Mouse (Mus musculus) forebrain, postnatal 0 days (tissue): ENCODE measurements around the gene Tmem8b. TPM values are rescaled to one million over a fixed set of nuclear protein-coding genes. Genes with fewer than 3 reads are reported as not detected.

Experiments
- ATAC-seq: fragments of 200-750 bp; cut with Nextera tagmentation; 2 replicates; pipeline ENCODE4 v1.8.0; 2017; ENCODE audit warnings: mild to moderate bottlenecking, moderate library complexity
- DNase-seq: peaks from one replicate; pipeline ENCODE4 v3.0.0-alpha.2; 2015
- H3K27ac ChIP-seq: fragments of 300-500 bp; sonication (generic); 2 replicates; pipeline ENCODE4 v1.5.1; 2014; ENCODE audit warnings: low read depth, mild to moderate bottlenecking, antibody characterized with exemption, low read length, moderate library complexity, mixed read lengths
- H3K27me3 ChIP-seq: fragments of 300-500 bp; sonication (generic); 2 replicates; pipeline ENCODE4 v1.6.1; 2014; ENCODE audit warnings: mild to moderate bottlenecking, low read length, mixed read lengths; ENCODE audit not compliant: insufficient read depth
- H3K36me3 ChIP-seq: fragments of 300-500 bp; sonication (generic); 2 replicates; pipeline ENCODE4 v1.6.1; 2014; ENCODE audit warnings: mild to moderate bottlenecking, moderate library complexity; ENCODE audit not compliant: insufficient read depth
- H3K4me1 ChIP-seq: fragments of 300-500 bp; sonication (generic); 2 replicates; pipeline ENCODE4 v1.6.1; 2014; ENCODE audit warnings: antibody characterized with exemption; ENCODE audit not compliant: insufficient read depth
- H3K4me2 ChIP-seq: fragments of 300-500 bp; sonication (generic); 2 replicates; pipeline ENCODE4 v1.6.1; 2014; ENCODE audit warnings: low read depth, mild to moderate bottlenecking, moderate library complexity
- H3K4me3 ChIP-seq: fragments of 300-500 bp; sonication (generic); 2 replicates; pipeline ENCODE4 v1.5.1; 2014; ENCODE audit warnings: low read depth, low read length, mixed read lengths
- H3K9ac ChIP-seq: fragments of 300-500 bp; sonication (generic); 2 replicates; pipeline ENCODE4 v1.6.1; 2014; ENCODE audit warnings: mild to moderate bottlenecking
- H3K9me3 ChIP-seq: fragments of 300-500 bp; sonication (generic); 2 replicates; pipeline ENCODE4 v1.6.1; 2016; ENCODE audit warnings: low read length
- CTCF ChIP-seq: sonication (generic); IDR thresholded peaks from 2 replicates; pipeline ENCODE4 v1.5.1; 2016; ENCODE audit warnings: antibody characterized with exemption, control low read depth, low read depth
- WGBS: fragments of 180-500 bp; shearing (Covaris S2); extraction: QIAGEN DNeasy Blood & Tissue Kit; methylation state at CpG from one replicate; pipeline ENCODE4 v1.1.7; 2014; 5-methylcytosine and 5-hydroxymethylcytosine counted together
- polyA plus RNA-seq: library from polyadenylated mRNA; unstranded; fragments of >200 nt; fragmentation: Nextera tagmentation; extraction: Ambion mirVana; gene quantifications from 2 replicates; pipeline ENCODE4 v1.2.1, GENCODE M21; 2015
- total RNA-seq: library from RNA; depleted of rRNA; stranded (reverse); fragments of >200 nt; gene quantifications from 2 replicates; pipeline ENCODE4 v1.2.3, GENCODE M21; 2014; rRNA removed

The Tmem8b gene
- total RNA-seq (21.3 and 27.4 TPM in 2 replicates), polyA plus RNA-seq (8.2 and 14.1 TPM in 2 replicates)

DNA sequence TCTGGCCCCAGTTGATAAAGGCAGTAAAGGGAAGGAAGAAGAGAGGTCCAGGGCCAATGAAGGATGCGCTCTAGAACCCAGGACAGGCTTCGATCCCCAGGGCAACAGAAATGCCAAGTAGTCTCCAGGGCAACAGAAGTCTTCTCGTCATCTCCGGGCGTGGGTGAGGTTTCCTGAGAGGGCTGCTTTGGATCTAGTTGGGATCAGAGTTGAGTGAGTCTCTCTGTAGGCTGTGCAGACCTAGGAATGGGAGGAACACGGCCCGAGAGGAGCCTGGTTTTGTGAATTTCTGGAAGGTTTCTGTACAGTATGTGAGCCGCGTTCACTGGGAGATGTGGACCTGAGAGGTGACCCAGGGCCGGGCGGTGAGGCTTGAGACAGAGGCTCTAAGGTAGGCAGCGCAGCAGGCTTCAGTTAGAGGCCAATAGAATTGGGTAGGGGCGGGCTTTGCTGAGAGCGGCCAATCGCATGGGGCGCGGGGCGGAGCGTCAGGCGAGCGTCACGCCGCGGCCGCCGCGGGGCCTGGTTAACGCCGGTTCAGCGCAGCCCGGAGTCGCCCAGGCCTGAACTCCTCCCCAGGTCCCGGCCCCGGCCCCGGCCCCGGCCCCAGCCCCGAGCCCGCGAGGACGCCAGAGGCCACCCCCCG, at the start of gene Tmem8b, which contains the start of gene Fam221b:
Gene Tmem8b (plus strand): TSS at position 190 of the 646 bp plus-strand sequence.
Gene Fam221b (minus strand): TSS at position 364 of the 646 bp plus-strand sequence.
- 2% methylated on average over 26 of the region's 41 CpGs for WGBS
- no peak for TF ChIP-seq CTCF
- H3K9ac ChIP-seq, result peak within 1 kb of the TSS; percentile 94
- ATAC-seq, result peak; percentile 97
- H3K36me3 ChIP-seq, result no peaks in the 10 kb centered on the region
- H3K4me3 ChIP-seq, result peak within 1 kb of the TSS; percentile 77
- peaks cover 35% of the 10 kb centered on the region for H3K4me1 ChIP-seq
- H3K4me2 ChIP-seq, result peak within 1 kb of the TSS; percentile 96
- peak; percentile 90 for DNase-seq
- H3K9me3 ChIP-seq, result no peaks in the 10 kb centered on the region
- H3K27ac ChIP-seq, result peak within 1 kb of the TSS; percentile 41
- H3K27me3 ChIP-seq, result no peaks in the 10 kb centered on the region

DNA sequence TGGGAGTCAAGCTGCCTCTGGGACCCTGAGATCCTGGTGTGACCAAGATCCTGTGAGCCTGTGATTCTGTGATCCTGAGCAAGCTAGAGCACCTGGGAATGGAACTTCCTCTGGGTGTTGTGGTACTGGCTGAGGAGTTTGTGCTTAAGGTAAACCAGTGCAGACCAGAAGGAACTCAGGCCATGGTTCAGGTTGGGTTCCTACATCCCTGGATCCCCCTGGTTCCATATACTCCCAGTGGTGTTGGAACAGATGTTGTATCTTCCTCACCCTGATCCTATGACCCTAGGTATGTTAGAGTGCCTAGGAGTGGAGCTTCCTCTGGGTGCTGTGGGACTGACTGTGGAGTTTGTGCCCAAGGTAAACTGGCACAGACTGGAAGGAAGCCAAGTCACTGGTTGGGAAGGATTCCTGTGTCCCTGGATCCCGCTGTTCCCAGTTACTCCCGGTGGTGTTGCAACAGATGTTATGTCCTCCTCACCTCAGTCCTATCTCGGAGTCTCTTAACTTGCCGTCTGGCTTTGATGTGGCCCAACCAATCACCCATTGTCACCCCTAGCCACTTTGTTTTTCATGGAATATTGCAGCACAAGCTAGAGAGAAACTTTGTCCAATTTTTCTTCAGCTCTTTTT, 48.5 kb upstream of the Tmem8b start:
- no peak overlapping the region for H3K4me2 ChIP-seq
- H3K36me3 ChIP-seq, result no peaks in the 10 kb centered on the region
- no peak overlapping the region for H3K9ac ChIP-seq
- no peak overlapping the region for H3K27ac ChIP-seq
- no peaks in the 10 kb centered on the region for H3K9me3 ChIP-seq
- ATAC-seq (no peak), DNase-seq (no peak)
- no peaks in the 10 kb centered on the region for H3K4me1 ChIP-seq
- no peak overlapping the region for H3K4me3 ChIP-seq
- WGBS, result 92% methylated on average over 4 of the region's 4 CpGs
- H3K27me3 ChIP-seq, result no peaks in the 10 kb centered on the region
- no peak for TF ChIP-seq CTCF

DNA sequence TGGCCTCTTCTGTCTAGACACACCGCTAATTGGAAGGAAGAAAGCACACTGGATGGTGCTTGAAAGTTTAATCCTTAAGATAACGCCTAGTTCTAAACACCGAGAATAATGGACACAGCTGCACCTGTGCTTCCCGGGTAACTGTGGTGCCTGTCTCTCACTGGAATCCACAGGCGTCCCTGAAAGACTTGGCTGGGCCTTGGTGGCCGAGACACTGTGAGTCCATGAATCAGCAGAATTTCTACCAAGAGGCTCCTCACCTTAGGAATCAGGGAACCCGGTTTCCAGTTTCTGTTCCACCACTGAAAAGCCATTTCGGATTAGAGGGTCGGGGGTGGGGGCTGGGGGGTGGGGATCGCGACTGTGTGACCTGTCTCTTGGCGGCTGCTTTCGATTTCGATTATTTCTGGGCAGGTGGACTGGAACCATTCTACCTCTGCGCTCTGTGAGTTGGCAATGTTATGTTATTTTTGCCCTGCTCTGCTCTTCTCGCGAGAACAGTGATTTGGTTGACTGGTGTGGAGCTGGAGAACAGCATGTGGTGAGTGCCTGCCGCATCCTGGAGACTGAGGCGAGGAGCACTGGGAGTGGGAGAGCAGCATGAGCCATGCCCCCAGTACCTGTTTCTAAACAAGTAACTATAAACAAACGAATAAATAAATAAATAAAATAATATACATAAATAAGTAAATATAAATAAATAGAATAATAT, 39.5 kb upstream of the Tmem8b start:
- no peaks in the 10 kb centered on the region for H3K9me3 ChIP-seq
- 36% methylated on average over 20 of the region's 20 CpGs for WGBS
- H3K36me3 ChIP-seq, result no peaks in the 10 kb centered on the region
- no peak for TF ChIP-seq CTCF
- ATAC-seq (peak; percentile 56), DNase-seq (peak; percentile 63)
- H3K27me3 ChIP-seq, result no peaks in the 10 kb centered on the region
- no peak overlapping the region for H3K27ac ChIP-seq
- H3K4me3 ChIP-seq, result no peak overlapping the region
- no peak overlapping the region for H3K9ac ChIP-seq
- H3K4me1 ChIP-seq, result peaks cover 23% of the 10 kb centered on the region
- peak overlapping the region; percentile 24; the same call in 1 of the 2 replicates for H3K4me2 ChIP-seq

DNA sequence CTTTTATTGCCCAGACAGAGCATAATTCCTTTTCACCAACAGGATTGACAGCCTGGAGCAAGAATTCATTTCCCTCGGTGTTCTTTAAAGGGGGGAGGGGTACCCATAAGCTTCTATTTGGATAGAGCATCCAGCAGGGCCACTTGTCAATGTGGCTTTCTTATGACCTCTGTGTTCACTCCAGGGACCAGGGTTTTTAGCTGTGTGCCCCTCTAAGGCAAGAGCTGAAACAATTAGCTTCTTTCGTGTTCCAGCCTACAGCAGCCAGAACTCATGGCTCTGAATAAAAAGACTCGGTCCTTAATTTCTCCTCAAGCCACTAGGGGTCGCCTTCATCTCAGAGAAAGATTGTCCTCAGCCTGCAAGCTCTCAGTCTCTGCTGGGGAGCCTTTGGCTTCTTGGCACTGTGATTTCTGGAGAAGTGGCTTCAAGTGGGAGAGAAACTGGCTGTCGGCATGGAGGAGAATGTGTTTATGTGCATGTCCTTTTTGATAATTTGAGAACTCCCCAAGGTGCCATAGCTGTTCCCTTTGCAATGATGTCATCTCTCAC, 38.7 kb upstream of the Tmem8b start:
- Histone ChIP-seq H3K27ac (peak overlapping the region; percentile 72), H3K9me3 (no peaks in the 10 kb centered on the region), H3K27me3 (no peaks in the 10 kb centered on the region), H3K9ac (no peak overlapping the region; the same call in 1 of the 2 replicates), H3K4me1 (peaks cover 23% of the 10 kb centered on the region), H3K4me3 (no peak overlapping the region), H3K36me3 (no peaks in the 10 kb centered on the region), H3K4me2 (peak overlapping the region; percentile 28; the same call in 1 of the 2 replicates)
- peak; percentile 91 for TF ChIP-seq CTCF
- WGBS, result 2% methylated on average over 5 of the region's 5 CpGs
- peak; percentile 81 for ATAC-seq
- DNase-seq, result peak; percentile 94

DNA sequence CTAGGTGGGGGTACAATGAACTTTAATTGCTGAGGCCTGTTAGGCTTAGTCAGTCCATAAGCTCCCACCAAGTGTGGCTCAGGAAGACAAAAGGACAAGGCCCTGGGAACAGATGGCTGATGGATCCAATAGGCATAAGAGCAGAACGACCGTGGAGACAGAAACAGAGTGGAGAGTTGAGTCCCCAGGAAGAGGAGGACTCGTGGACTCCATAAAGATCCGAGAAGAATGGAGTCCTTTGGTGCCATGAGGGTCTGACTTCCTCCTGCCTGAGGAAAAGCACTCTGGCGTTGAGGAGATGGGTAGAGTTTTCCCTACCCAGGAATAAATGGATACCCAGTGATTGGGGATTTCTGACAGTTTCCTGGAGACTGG, 38.1 kb upstream of the Tmem8b start:
- H3K4me3 ChIP-seq, result peak overlapping the region; percentile 65
- peak overlapping the region; percentile 89 for H3K4me2 ChIP-seq
- peak overlapping the region; percentile 72 for H3K27ac ChIP-seq
- peak overlapping the region; percentile 90 for H3K9ac ChIP-seq
- peaks cover 23% of the 10 kb centered on the region for H3K4me1 ChIP-seq
- WGBS, result 20% methylated on average over 5 of the region's 5 CpGs
- DNase-seq, result peak; percentile 65
- ATAC-seq, result no peak
- no peaks in the 10 kb centered on the region for H3K36me3 ChIP-seq
- H3K9me3 ChIP-seq, result no peaks in the 10 kb centered on the region
- no peaks in the 10 kb centered on the region for H3K27me3 ChIP-seq
- TF ChIP-seq CTCF, result no peak

DNA sequence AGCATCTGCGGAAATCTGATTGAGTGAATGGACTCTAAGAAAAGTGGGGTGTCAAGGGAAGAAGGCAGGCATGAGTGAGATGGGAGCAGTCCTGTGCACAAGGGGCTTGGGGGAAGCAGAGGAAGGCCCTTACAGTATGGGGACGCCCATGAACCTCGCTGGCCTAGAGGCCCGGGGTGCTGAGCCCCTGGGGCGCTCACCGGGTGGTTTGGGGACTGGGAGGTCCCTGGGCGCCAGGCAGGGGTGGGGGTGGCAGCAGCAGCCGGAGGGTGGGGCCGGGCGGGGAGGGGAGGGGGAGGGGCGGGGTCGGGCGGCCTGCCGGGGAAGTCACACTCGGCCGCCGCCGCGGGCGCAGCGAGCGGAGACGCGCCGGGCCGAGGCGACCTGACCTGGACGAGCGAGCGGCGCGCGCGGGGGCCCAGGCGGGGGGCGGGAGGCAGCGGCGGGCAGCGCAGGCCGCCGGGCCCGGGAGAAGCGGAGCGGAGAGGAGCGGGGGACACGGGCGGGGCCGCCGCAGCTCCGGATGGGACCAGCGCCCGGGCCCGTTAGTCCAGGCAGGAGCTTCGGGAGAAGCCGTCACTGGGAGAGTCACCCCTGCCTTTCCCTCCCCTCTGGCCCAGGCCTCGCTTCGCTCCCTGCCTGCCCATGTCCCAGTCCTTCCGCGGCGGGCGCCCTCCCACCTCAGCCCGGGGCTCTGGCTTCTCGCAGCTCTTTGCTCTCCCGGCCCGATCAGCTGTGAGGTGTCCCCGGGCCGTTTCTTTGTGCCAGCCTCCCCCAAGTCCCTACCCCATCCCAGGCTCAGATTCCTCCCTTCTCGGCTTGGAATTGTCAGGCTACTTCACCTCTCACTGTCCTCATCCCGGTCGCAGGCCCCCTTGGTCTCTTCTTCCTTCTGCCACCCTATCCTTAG, 37.5 kb upstream of the Tmem8b start, which contains the start of gene Npr2:
Gene Npr2 (plus strand): TSS at position 890 of the 910 bp plus-strand sequence.
- peak; percentile 68 for DNase-seq
- ATAC-seq, result peak; percentile 60
- Histone ChIP-seq H3K4me1 (peaks cover 23% of the 10 kb centered on the region), H3K27ac (peak within 1 kb of the TSS; percentile 72), H3K27me3 (no peaks in the 10 kb centered on the region), H3K9me3 (no peaks in the 10 kb centered on the region), H3K4me2 (peak within 1 kb of the TSS; percentile 89), H3K36me3 (no peaks in the 10 kb centered on the region), H3K4me3 (peak within 1 kb of the TSS; percentile 65), H3K9ac (peak within 1 kb of the TSS; percentile 90)
- no peak for TF ChIP-seq CTCF
- WGBS, result 5% methylated on average over 47 of the region's 70 CpGs
